Mouse (Mus musculus) lung, postnatal 0 days (tissue): ENCODE measurements around the gene Phf1. TPM values are rescaled to one million over a fixed set of nuclear protein-coding genes. Genes with fewer than 3 reads are reported as not detected.
"Not testable (repeated sequence)": the region's sequence is repeated elsewhere in the genome, so short reads cannot be mapped to it uniquely, and the experiment has no call there.

ENCODE experiments used
- ATAC-seq: fragments of 200-750 bp; cut with Nextera tagmentation; 2 replicates; pipeline ENCODE4 v1.8.0; 2017; ENCODE audit warnings: moderate library complexity
- DNase-seq: peaks from one replicate; pipeline ENCODE4 v3.0.0-alpha.2; 2016; ENCODE audit warnings: low spot score
- H3K27ac ChIP-seq: fragments of 300-500 bp; sonication (generic); 2 replicates; pipeline ENCODE4 v1.5.1; 2014; ENCODE audit warnings: antibody characterized with exemption, mild to moderate bottlenecking, low read length, mixed read lengths
- H3K27me3 ChIP-seq: fragments of 300-500 bp; sonication (generic); replicated peaks from 2 replicates; pipeline ENCODE4 v1.6.1; 2014; ENCODE audit warnings: low read length, mixed read lengths; ENCODE audit not compliant: insufficient read depth
- H3K36me3 ChIP-seq: fragments of 300-500 bp; sonication (generic); 2 replicates; pipeline ENCODE4 v1.6.1; 2014; ENCODE audit warnings: low read length, mixed read lengths; ENCODE audit not compliant: insufficient read depth
- H3K4me1 ChIP-seq: fragments of 300-500 bp; sonication (generic); 2 replicates; pipeline ENCODE4 v1.6.1; 2014; ENCODE audit warnings: antibody characterized with exemption, low read depth, low read length, mixed read lengths; ENCODE audit not compliant: insufficient read depth
- H3K4me2 ChIP-seq: fragments of 300-500 bp; sonication (generic); replicated peaks from 2 replicates; pipeline ENCODE4 v1.6.1; 2014; ENCODE audit warnings: low read depth, mild to moderate bottlenecking, low read length, moderate library complexity, mixed read lengths
- H3K4me3 ChIP-seq: fragments of 300-500 bp; sonication (generic); 2 replicates; pipeline ENCODE4 v1.5.1; 2014; ENCODE audit warnings: low read depth, low read length
- H3K9ac ChIP-seq: fragments of 300-500 bp; sonication (generic); replicated peaks from 2 replicates; pipeline ENCODE4 v1.6.1; 2014; ENCODE audit warnings: low read depth, mild to moderate bottlenecking
- H3K9me3 ChIP-seq: fragments of 300-500 bp; sonication (generic); 2 replicates; pipeline ENCODE4 v1.6.1; 2016; ENCODE audit warnings: low read length, mixed read lengths
- CTCF ChIP-seq: IDR thresholded peaks from 2 replicates; pipeline ENCODE4 v1.5.1; 2016; ENCODE audit warnings: antibody characterized with exemption, mild to moderate bottlenecking
- EP300 ChIP-seq: IDR thresholded peaks from 2 replicates; pipeline ENCODE4 v1.6.1; 2016; ENCODE audit warnings: antibody characterized with exemption, mild to moderate bottlenecking, control low read depth
- WGBS: fragments of 180-500 bp; shearing (Covaris S2); extraction: QIAGEN DNeasy Blood & Tissue Kit; methylation state at CpG from one replicate; pipeline ENCODE4 v1.1.7; 2014; 5-methylcytosine and 5-hydroxymethylcytosine counted together
- polyA plus RNA-seq: library from polyadenylated mRNA; unstranded; fragments of >200 nt; fragmentation: Nextera tagmentation; extraction: Ambion mirVana; gene quantifications from 2 replicates; pipeline ENCODE4 v1.2.1, GENCODE M21; 2015

Phf1 gene
- polyA plus RNA-seq, 1 experiment from 2014 or later = 15.2 TPM

- H3K4me2 ChIP-seq = peak overlapping the region; percentile 74
- no peak overlapping the region for H3K4me3 ChIP-seq
- H3K9ac ChIP-seq = no peak overlapping the region; the same call in 1 of the 2 replicates
- H3K4me1 ChIP-seq = peaks cover 6% of the 10 kb centered on the region; the same call in 1 of the 2 replicates
- no peaks in the 10 kb centered on the region for H3K9me3 ChIP-seq
- H3K27ac ChIP-seq = peak overlapping the region; percentile 11; the same call in 1 of the 2 replicates
- TF ChIP-seq CTCF (no peak), EP300 (no peak)
- WGBS = 54% methylated on average over 7 of the region's 8 CpGs
- H3K36me3 ChIP-seq = 0 out of 2 replicates have a peak, but pooled peaks cover 3% of the 10 kb centered on the region
- DNase-seq (no peak), ATAC-seq (no peak)
- no peaks in the 10 kb centered on the region for H3K27me3 ChIP-seq
Measured at GRCm38 (mm10) chr17:26971247-26971905, 38.5 kb downstream of the Phf1 start.

- ATAC-seq (no peak), DNase-seq (no peak)
- H3K9ac ChIP-seq = peak overlapping the region; percentile 58
- H3K27me3 ChIP-seq = no peaks in the 10 kb centered on the region
- no peaks in the 10 kb centered on the region for H3K9me3 ChIP-seq
- WGBS = 0% methylated on average over 3 of the region's 3 CpGs
- H3K36me3 ChIP-seq = 0 out of 2 replicates have a peak, but pooled peaks cover 3% of the 10 kb centered on the region
- TF ChIP-seq EP300 (no peak), CTCF (no peak)
- H3K4me2 ChIP-seq = peak overlapping the region; percentile 74
- H3K27ac ChIP-seq = peak overlapping the region; percentile 90
- H3K4me3 ChIP-seq = peak overlapping the region; percentile 93
- H3K4me1 ChIP-seq = peaks cover 6% of the 10 kb centered on the region; the same call in 1 of the 2 replicates
Measured at GRCm38 (mm10) chr17:26972107-26972506, 39.3 kb downstream of the Phf1 start.

- Histone ChIP-seq H3K4me3 (peak within 1 kb of the TSS; percentile 93), H3K9me3 (no peaks in the 10 kb centered on the region), H3K4me2 (peak within 1 kb of the TSS; percentile 74), H3K27me3 (no peaks in the 10 kb centered on the region), H3K9ac (peak within 1 kb of the TSS; percentile 58), H3K4me1 (peaks cover 6% of the 10 kb centered on the region; the same call in 1 of the 2 replicates), H3K36me3 (no peaks in the 10 kb centered on the region), H3K27ac (peak within 1 kb of the TSS; percentile 90)
- ATAC-seq (peak; percentile 100), DNase-seq (peak; percentile 98)
- no peak for TF ChIP-seq EP300
- TF ChIP-seq CTCF = no peak
- WGBS = under 1% methylated on average over 60 of the region's 75 CpGs
Measured at GRCm38 (mm10) chr17:26972703-26973574, 40.1 kb downstream of the Phf1 start, which contains the start of gene Zbtb9. Gene Zbtb9, plus strand, starts transcription at chr17:26973167.

- Histone ChIP-seq H3K9me3 (no peaks in the 10 kb centered on the region), H3K4me1 (peaks cover 6% of the 10 kb centered on the region; the same call in 1 of the 2 replicates), H3K27ac (no peak overlapping the region), H3K36me3 (no peaks in the 10 kb centered on the region), H3K4me2 (no peak overlapping the region), H3K9ac (no peak overlapping the region), H3K27me3 (no peaks in the 10 kb centered on the region), H3K4me3 (peak overlapping the region; percentile 93; the same call in 1 of the 2 replicates)
- DNase-seq = no peak
- no peak for ATAC-seq
- no peak for TF ChIP-seq EP300
- TF ChIP-seq CTCF = no peak
- WGBS = 89% methylated on average over 15 of the region's 15 CpGs
Measured at GRCm38 (mm10) chr17:26974547-26974946, 41.7 kb downstream of the Phf1 start.

- Histone ChIP-seq H3K27me3 (no peaks in the 10 kb centered on the region), H3K9ac (no peak overlapping the region), H3K27ac (no peak overlapping the region), H3K9me3 (no peaks in the 10 kb centered on the region), H3K4me3 (no peak overlapping the region), H3K36me3 (no peaks in the 10 kb centered on the region), H3K4me1 (peaks cover 6% of the 10 kb centered on the region; the same call in 1 of the 2 replicates), H3K4me2 (no peak overlapping the region)
- DNase-seq (no peak), ATAC-seq (no peak)
- TF ChIP-seq CTCF (peak; percentile 58), EP300 (no peak)
Measured at GRCm38 (mm10) chr17:26975415-26975814, 42.6 kb downstream of the Phf1 start.

- H3K4me3 ChIP-seq, H3K27me3 ChIP-seq, H3K4me2 ChIP-seq, H3K36me3 ChIP-seq, H3K4me1 ChIP-seq, H3K9me3 ChIP-seq, ATAC-seq, H3K27ac ChIP-seq, H3K9ac ChIP-seq, DNase-seq: not testable (repeated sequence)
- WGBS = 87% methylated on average over 6 of the region's 6 CpGs
- peak; percentile 28 for TF ChIP-seq CTCF
Measured at GRCm38 (mm10) chr17:26977354-26977753, 44.5 kb downstream of the Phf1 start.
